Mouse (Mus musculus): ENCODE measurements around the gene Mrps11. TPM values are rescaled to one million over a fixed set of nuclear protein-coding genes. Genes with fewer than 3 reads are reported as not detected.

Gene Mrps11
- total RNA-seq, 1 experiment from 2014 or later: 47.2 TPM

GRCm38 (mm10) chr7:78787793-78788380 is 5.0 kb downstream of the Mrps11 start:
- no peak for ATAC-seq (replicated peaks in 1 of 2; ENCODE audit: insufficient read depth in 1 of 2, low FRiP score in 2 of 2, low TSS enrichment in 1 of 2, low read depth in 1 of 2, poor library complexity in 2 of 2, severe bottlenecking in 2 of 2)

GRCm38 (mm10) chr7:78791359-78792222 is 8.7 kb downstream of the Mrps11 start:
- ATAC-seq (replicated peaks in 1 of 2; ENCODE audit: insufficient read depth in 1 of 2, low FRiP score in 2 of 2, low TSS enrichment in 1 of 2, low read depth in 1 of 2, poor library complexity in 2 of 2, severe bottlenecking in 2 of 2): peak; percentile 82 to 87

GRCm38 (mm10) chr7:78793895-78794570 is 11.1 kb downstream of the Mrps11 start:
- peak; percentile 28 to 49 for ATAC-seq (replicated peaks in 1 of 2; ENCODE audit: insufficient read depth in 1 of 2, low FRiP score in 2 of 2, low TSS enrichment in 1 of 2, low read depth in 1 of 2, poor library complexity in 2 of 2, severe bottlenecking in 2 of 2)

GRCm38 (mm10) chr7:78794571-78795092 is 11.7 kb downstream of the Mrps11 start:
- ATAC-seq (replicated peaks in 1 of 2; ENCODE audit: insufficient read depth in 1 of 2, low FRiP score in 2 of 2, low TSS enrichment in 1 of 2, low read depth in 1 of 2, poor library complexity in 2 of 2, severe bottlenecking in 2 of 2): no peak

- ATAC-seq (replicated peaks in 1 of 2; ENCODE audit: insufficient read depth in 1 of 2, low FRiP score in 2 of 2, low TSS enrichment in 1 of 2, low read depth in 1 of 2, poor library complexity in 2 of 2, severe bottlenecking in 2 of 2): no peak
These were observed 13.7 kb downstream of the Mrps11 start for GRCm38 (mm10) chr7:78796624-78797023.

- no peak for ATAC-seq (replicated peaks in 1 of 2; ENCODE audit: insufficient read depth in 1 of 2, low FRiP score in 2 of 2, low TSS enrichment in 1 of 2, low read depth in 1 of 2, poor library complexity in 2 of 2, severe bottlenecking in 2 of 2)
These were observed 15.0 kb downstream of the Mrps11 start for GRCm38 (mm10) chr7:78797843-78798455.

GRCm38 (mm10) chr7:78799730-78800496 is 17.0 kb downstream of the Mrps11 start:
- peak; percentile 8 to 54; a peak in 2 of 4 replicates for ATAC-seq (replicated peaks in 1 of 2; ENCODE audit: insufficient read depth in 1 of 2, low FRiP score in 2 of 2, low TSS enrichment in 1 of 2, low read depth in 1 of 2, poor library complexity in 2 of 2, severe bottlenecking in 2 of 2)

GRCm38 (mm10) chr7:78803841-78804240 is 20.9 kb downstream of the Mrps11 start:
- peak; percentile 48 to 67 for ATAC-seq (replicated peaks in 1 of 2; ENCODE audit: insufficient read depth in 1 of 2, low FRiP score in 2 of 2, low TSS enrichment in 1 of 2, low read depth in 1 of 2, poor library complexity in 2 of 2, severe bottlenecking in 2 of 2)

GRCm38 (mm10) chr7:78807192-78807591 is 24.3 kb downstream of the Mrps11 start:
- ATAC-seq (replicated peaks in 1 of 2; ENCODE audit: insufficient read depth in 1 of 2, low FRiP score in 2 of 2, low TSS enrichment in 1 of 2, low read depth in 1 of 2, poor library complexity in 2 of 2, severe bottlenecking in 2 of 2): no peak

GRCm38 (mm10) chr7:78813791-78814190 is 30.9 kb downstream of the Mrps11 start:
- no peak for ATAC-seq (replicated peaks in 1 of 2; ENCODE audit: insufficient read depth in 1 of 2, low FRiP score in 2 of 2, low TSS enrichment in 1 of 2, low read depth in 1 of 2, poor library complexity in 2 of 2, severe bottlenecking in 2 of 2)

- ATAC-seq (replicated peaks in 1 of 2; ENCODE audit: insufficient read depth in 1 of 2, low FRiP score in 2 of 2, low TSS enrichment in 1 of 2, low read depth in 1 of 2, poor library complexity in 2 of 2, severe bottlenecking in 2 of 2): no peak
These were observed 31.8 kb downstream of the Mrps11 start for GRCm38 (mm10) chr7:78814766-78815165.

- ATAC-seq (replicated peaks in 1 of 2; ENCODE audit: insufficient read depth in 1 of 2, low FRiP score in 2 of 2, low TSS enrichment in 1 of 2, low read depth in 1 of 2, poor library complexity in 2 of 2, severe bottlenecking in 2 of 2): no peak
These were observed 35.4 kb downstream of the Mrps11 start for GRCm38 (mm10) chr7:78818336-78818735.

- ATAC-seq (replicated peaks in 1 of 2; ENCODE audit: insufficient read depth in 1 of 2, low FRiP score in 2 of 2, low TSS enrichment in 1 of 2, low read depth in 1 of 2, poor library complexity in 2 of 2, severe bottlenecking in 2 of 2): 0 out of 4 replicates have a peak, but pooled peaks of 1 of the 2 experiments have one; percentile 12
These were observed 43.9 kb downstream of the Mrps11 start for GRCm38 (mm10) chr7:78826682-78827385.

- ATAC-seq (replicated peaks in 1 of 2; ENCODE audit: insufficient read depth in 1 of 2, low FRiP score in 2 of 2, low TSS enrichment in 1 of 2, low read depth in 1 of 2, poor library complexity in 2 of 2, severe bottlenecking in 2 of 2): no peak
These were observed 44.9 kb downstream of the Mrps11 start for GRCm38 (mm10) chr7:78827749-78828362.

GRCm38 (mm10) chr7:78835656-78836055 is 52.7 kb downstream of the Mrps11 start:
- no peak for ATAC-seq (replicated peaks in 1 of 2; ENCODE audit: insufficient read depth in 1 of 2, low FRiP score in 2 of 2, low TSS enrichment in 1 of 2, low read depth in 1 of 2, poor library complexity in 2 of 2, severe bottlenecking in 2 of 2)

GRCm38 (mm10) chr7:78837250-78837649 is 54.3 kb downstream of the Mrps11 start:
- ATAC-seq (replicated peaks in 1 of 2; ENCODE audit: insufficient read depth in 1 of 2, low FRiP score in 2 of 2, low TSS enrichment in 1 of 2, low read depth in 1 of 2, poor library complexity in 2 of 2, severe bottlenecking in 2 of 2): peak; percentile 84 to 86

Measured in hematopoietic stem cell, adult 5-6 weeks (primary cell).